Mouse (Mus musculus) neural tube, embryonic 13.5 days (tissue): ENCODE measurements at regions not wholly inside any gene's neighbourhood (a gene's known extent, or its start where the extent isn't known, plus 50 kb on each side); places are given as distances from the start of the nearest gene placed in this dataset.

Source experiments
- ATAC-seq: fragments of 200-750 bp; cut with Nextera tagmentation; 2 replicates; pipeline ENCODE4 v1.8.0; 2017; ENCODE audit warnings: low read depth, mild to moderate bottlenecking, moderate TSS enrichment, moderate library complexity
- H3K27ac ChIP-seq: fragments of 300-500 bp; sonication (generic); replicated peaks from 2 replicates; pipeline ENCODE4 v1.5.1; 2015; ENCODE audit warnings: moderate library complexity, mild to moderate bottlenecking, inconsistent platforms
- H3K27me3 ChIP-seq: fragments of 300-500 bp; sonication (generic); 2 replicates; pipeline ENCODE4 v1.6.1; 2015; ENCODE audit warnings: mild to moderate bottlenecking, inconsistent platforms
- H3K36me3 ChIP-seq: fragments of 300-500 bp; sonication (generic); 2 replicates; pipeline ENCODE4 v1.6.1; 2015; ENCODE audit warnings: mild to moderate bottlenecking, inconsistent platforms
- H3K4me1 ChIP-seq: fragments of 300-500 bp; sonication (generic); replicated peaks from 2 replicates; pipeline ENCODE4 v1.6.1; 2015; ENCODE audit warnings: inconsistent platforms
- H3K4me2 ChIP-seq: fragments of 300-500 bp; sonication (generic); 2 replicates; pipeline ENCODE4 v1.6.1; 2015; ENCODE audit warnings: inconsistent platforms, mild to moderate bottlenecking, moderate library complexity
- H3K4me3 ChIP-seq: fragments of 300-500 bp; sonication (generic); 2 replicates; pipeline ENCODE4 v1.5.1; 2015; ENCODE audit warnings: mild to moderate bottlenecking, inconsistent platforms
- H3K9ac ChIP-seq: fragments of 300-500 bp; sonication (generic); 2 replicates; pipeline ENCODE4 v1.6.1; 2015; ENCODE audit warnings: moderate library complexity, mild to moderate bottlenecking, inconsistent platforms
- H3K9me3 ChIP-seq: fragments of 300-500 bp; sonication (generic); 2 replicates; pipeline ENCODE4 v1.6.1; 2016; ENCODE audit warnings: inconsistent platforms
- WGBS: fragments of 180-500 bp; shearing (Covaris S2); methylation state at CpG from one replicate; pipeline ENCODE4 v1.1.7; 2015; 5-methylcytosine and 5-hydroxymethylcytosine counted together

- Histone ChIP-seq H3K9me3 (0 out of 2 replicates have a peak, but pooled peaks cover 3% of the 10 kb centered on the region), H3K4me1 (0 out of 2 replicates have a peak, but pooled peaks cover 16% of the 10 kb centered on the region), H3K9ac (no peak overlapping the region), H3K27me3 (no peaks in the 10 kb centered on the region), H3K4me2 (no peak overlapping the region), H3K4me3 (no peak overlapping the region), H3K27ac (0 out of 2 replicates have a peak overlapping the region, but pooled peaks have one; percentile 13), H3K36me3 (no peaks in the 10 kb centered on the region)
- WGBS: 38% methylated on average over 3 of the region's 3 CpGs
- peak; percentile 86 for ATAC-seq
Measured at GRCm38 (mm10) chr6:101021650-101022049, 188.2 kb downstream of the Ppp4r2 start.

- ATAC-seq: no peak
- Histone ChIP-seq H3K4me1 (peaks cover 29% of the 10 kb centered on the region; the same call in 1 of the 2 replicates), H3K27me3 (no peaks in the 10 kb centered on the region), H3K9me3 (0 out of 2 replicates have a peak, but pooled peaks cover 3% of the 10 kb centered on the region), H3K36me3 (no peaks in the 10 kb centered on the region), H3K4me3 (no peak overlapping the region), H3K9ac (no peak overlapping the region), H3K4me2 (no peak overlapping the region), H3K27ac (no peak overlapping the region)
- 89% methylated on average over 4 of the region's 4 CpGs for WGBS
Measured at GRCm38 (mm10) chr6:101025816-101026215, 192.4 kb downstream of the Ppp4r2 start.

GRCm38 (mm10) chr6:101027462-101027861 is 194.0 kb downstream of the Ppp4r2 start:
- WGBS: 59% methylated on average over 10 of the region's 10 CpGs
- H3K4me2 ChIP-seq: no peak overlapping the region
- no peaks in the 10 kb centered on the region for H3K27me3 ChIP-seq
- ATAC-seq: no peak
- 0 out of 2 replicates have a peak, but pooled peaks cover 3% of the 10 kb centered on the region for H3K9me3 ChIP-seq
- no peak overlapping the region for H3K4me3 ChIP-seq
- no peaks in the 10 kb centered on the region for H3K36me3 ChIP-seq
- H3K27ac ChIP-seq: no peak overlapping the region
- no peak overlapping the region for H3K9ac ChIP-seq
- H3K4me1 ChIP-seq: peaks cover 16% of the 10 kb centered on the region; the same call in 1 of the 2 replicates

- Histone ChIP-seq H3K9ac (no peak overlapping the region), H3K4me1 (peaks cover 12% of the 10 kb centered on the region; the same call in 1 of the 2 replicates), H3K4me3 (no peak overlapping the region), H3K36me3 (no peaks in the 10 kb centered on the region), H3K4me2 (no peak overlapping the region), H3K27ac (no peak overlapping the region), H3K27me3 (no peaks in the 10 kb centered on the region), H3K9me3 (0 out of 2 replicates have a peak, but pooled peaks cover 3% of the 10 kb centered on the region)
- no peak for ATAC-seq
- WGBS: 16% methylated on average over 3 of the region's 3 CpGs
Measured at GRCm38 (mm10) chr6:101029436-101029835, 196.0 kb downstream of the Ppp4r2 start.

GRCm38 (mm10) chr6:101030451-101031125 is 197.2 kb downstream of the Ppp4r2 start:
- Histone ChIP-seq H3K27ac (no peak overlapping the region), H3K9me3 (0 out of 2 replicates have a peak, but pooled peaks cover 2% of the 10 kb centered on the region), H3K27me3 (no peaks in the 10 kb centered on the region), H3K9ac (no peak overlapping the region), H3K4me3 (no peak overlapping the region), H3K4me2 (no peak overlapping the region), H3K4me1 (peaks cover 12% of the 10 kb centered on the region; the same call in 1 of the 2 replicates), H3K36me3 (no peaks in the 10 kb centered on the region)
- ATAC-seq: no peak
- WGBS: 73% methylated on average over 13 of the region's 13 CpGs

- Histone ChIP-seq H3K27ac (no peak overlapping the region), H3K4me3 (no peak overlapping the region), H3K4me2 (no peak overlapping the region), H3K36me3 (no peaks in the 10 kb centered on the region), H3K9ac (no peak overlapping the region), H3K4me1 (peaks cover 10% of the 10 kb centered on the region), H3K9me3 (no peaks in the 10 kb centered on the region), H3K27me3 (no peaks in the 10 kb centered on the region)
- no peak for ATAC-seq
- 70% methylated on average over 6 of the region's 6 CpGs for WGBS
Measured at GRCm38 (mm10) chr6:101046755-101047154, 213.3 kb downstream of the Ppp4r2 start.

GRCm38 (mm10) chr6:101047195-101047594 is 213.8 kb downstream of the Ppp4r2 start:
- no peak overlapping the region for H3K9ac ChIP-seq
- H3K9me3 ChIP-seq: no peaks in the 10 kb centered on the region
- no peaks in the 10 kb centered on the region for H3K27me3 ChIP-seq
- H3K4me3 ChIP-seq: no peak overlapping the region
- peaks cover 10% of the 10 kb centered on the region for H3K4me1 ChIP-seq
- no peaks in the 10 kb centered on the region for H3K36me3 ChIP-seq
- no peak overlapping the region for H3K4me2 ChIP-seq
- WGBS: 87% methylated on average over 10 of the region's 10 CpGs
- no peak overlapping the region for H3K27ac ChIP-seq
- ATAC-seq: no peak

- no peak overlapping the region for H3K4me2 ChIP-seq
- H3K9me3 ChIP-seq: no peaks in the 10 kb centered on the region
- no peaks in the 10 kb centered on the region for H3K27me3 ChIP-seq
- H3K36me3 ChIP-seq: no peaks in the 10 kb centered on the region
- H3K4me3 ChIP-seq: no peak overlapping the region
- 0 out of 2 replicates have a peak overlapping the region, but pooled peaks have one; percentile 4 for H3K27ac ChIP-seq
- no peak overlapping the region for H3K9ac ChIP-seq
- peaks cover 10% of the 10 kb centered on the region for H3K4me1 ChIP-seq
- no peak for ATAC-seq
- WGBS: 30% methylated on average over 1 of the region's 1 CpGs
Measured at GRCm38 (mm10) chr6:101048431-101048830, 215.0 kb downstream of the Ppp4r2 start.

GRCm38 (mm10) chr6:101048836-101049361 is 215.5 kb downstream of the Ppp4r2 start:
- WGBS: 34% methylated on average over 15 of the region's 15 CpGs
- Histone ChIP-seq H3K36me3 (no peaks in the 10 kb centered on the region), H3K9ac (0 out of 2 replicates have a peak overlapping the region, but pooled peaks have one; percentile 22), H3K27me3 (no peaks in the 10 kb centered on the region), H3K4me2 (peak overlapping the region; percentile 16; the same call in 1 of the 2 replicates), H3K4me1 (peaks cover 10% of the 10 kb centered on the region), H3K9me3 (no peaks in the 10 kb centered on the region), H3K4me3 (no peak overlapping the region), H3K27ac (0 out of 2 replicates have a peak overlapping the region, but pooled peaks have one; percentile 9)
- peak; percentile 27; the same call in 1 of the 2 replicates for ATAC-seq

GRCm38 (mm10) chr6:101054880-101055279 is 221.5 kb downstream of the Ppp4r2 start:
- Histone ChIP-seq H3K27ac (no peak overlapping the region), H3K9ac (no peak overlapping the region), H3K4me2 (no peak overlapping the region), H3K4me3 (no peak overlapping the region), H3K36me3 (no peaks in the 10 kb centered on the region), H3K27me3 (no peaks in the 10 kb centered on the region), H3K9me3 (no peaks in the 10 kb centered on the region), H3K4me1 (peaks cover 8% of the 10 kb centered on the region; the same call in 1 of the 2 replicates)
- no peak for ATAC-seq
- WGBS: 51% methylated on average over 7 of the region's 7 CpGs

- Histone ChIP-seq H3K4me2 (no peak overlapping the region), H3K9me3 (no peaks in the 10 kb centered on the region), H3K27me3 (no peaks in the 10 kb centered on the region), H3K4me3 (no peak overlapping the region), H3K9ac (no peak overlapping the region), H3K27ac (no peak overlapping the region), H3K4me1 (peaks cover 8% of the 10 kb centered on the region; the same call in 1 of the 2 replicates), H3K36me3 (no peaks in the 10 kb centered on the region)
- WGBS: 88% methylated on average over 13 of the region's 13 CpGs
- ATAC-seq: no peak
Measured at GRCm38 (mm10) chr6:101056318-101056717, 222.9 kb downstream of the Ppp4r2 start.

GRCm38 (mm10) chr6:101059058-101059457 is 225.6 kb downstream of the Ppp4r2 start:
- Histone ChIP-seq H3K4me2 (no peak overlapping the region), H3K27me3 (no peaks in the 10 kb centered on the region), H3K4me1 (peaks cover 8% of the 10 kb centered on the region; the same call in 1 of the 2 replicates), H3K36me3 (no peaks in the 10 kb centered on the region), H3K27ac (no peak overlapping the region), H3K4me3 (no peak overlapping the region), H3K9ac (no peak overlapping the region), H3K9me3 (no peaks in the 10 kb centered on the region)
- ATAC-seq: peak; percentile 63; the same call in 1 of the 2 replicates
- 25% methylated on average over 8 of the region's 8 CpGs for WGBS
